Mouse (Mus musculus) embryo, embryonic 9.5 days (tissue): ENCODE measurements around the gene Alyref.

Experiments used
- DNase-seq: peaks from one replicate; pipeline ENCODE4 v3.0.0-alpha.2; 2017; ENCODE audit errors: extremely low spot score

Gene Alyref

DNA sequence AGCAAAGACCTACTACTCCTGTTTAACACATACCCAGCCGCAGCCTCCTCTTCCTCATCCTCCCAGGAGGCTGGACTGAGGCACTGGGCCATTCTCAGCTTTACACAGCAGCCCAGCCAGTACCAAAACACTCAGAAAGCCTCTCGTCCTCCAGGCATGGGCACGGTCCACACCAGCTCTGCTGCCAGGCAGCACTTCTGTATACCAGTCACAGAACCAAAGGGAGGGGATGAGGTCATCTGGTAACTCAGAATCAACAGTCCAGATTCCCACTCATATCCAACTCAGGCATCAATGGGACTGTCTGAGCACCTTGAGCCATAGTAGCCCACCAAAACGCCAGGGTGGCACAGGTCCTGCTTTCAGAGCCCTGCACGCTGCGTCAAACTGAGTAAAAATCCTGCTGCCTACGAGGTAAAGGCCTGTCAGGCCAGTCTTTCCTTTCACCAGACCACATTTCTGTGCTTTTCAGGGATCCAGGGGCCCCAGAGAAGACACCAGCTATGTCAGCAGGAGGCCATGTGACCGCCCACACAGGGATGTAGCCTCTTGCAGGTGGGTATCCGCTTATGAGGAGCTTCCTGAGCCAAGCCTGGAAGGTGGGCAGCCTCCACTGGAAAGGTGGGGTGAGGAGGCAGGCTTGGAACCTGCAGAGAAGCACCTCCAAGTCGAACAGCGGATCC, 28.8 kb upstream of the Alyref start:
- DNase-seq = no peak

DNA sequence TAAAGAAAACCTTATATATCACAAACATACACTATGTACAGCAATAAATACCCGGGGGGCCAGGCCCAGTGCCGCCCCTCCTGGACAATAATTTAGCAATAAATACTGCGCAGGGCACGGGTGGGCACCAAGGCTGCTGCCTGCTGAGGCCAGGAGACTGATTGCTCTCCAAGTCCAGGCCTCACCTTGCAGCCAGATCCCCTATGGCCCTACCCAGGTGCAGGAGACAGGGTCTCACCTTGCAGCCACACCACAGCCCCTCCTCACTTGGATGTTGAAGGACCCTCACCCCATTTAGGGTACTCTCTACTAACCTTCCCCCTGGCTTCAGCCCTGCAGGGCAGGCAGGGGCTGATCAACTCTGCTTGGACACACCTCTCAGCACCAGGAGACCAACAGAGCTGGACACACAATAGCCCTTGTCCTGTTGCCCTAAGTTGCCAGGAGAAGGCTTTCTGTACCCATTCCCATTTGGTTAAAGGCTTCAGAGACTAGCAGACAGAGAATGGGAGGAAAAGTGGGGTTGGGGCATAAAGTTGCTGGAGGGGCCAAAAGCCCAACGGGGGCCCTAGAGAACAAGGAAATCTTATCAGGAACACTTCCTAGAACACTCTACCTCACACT, 27.1 kb upstream of the Alyref start, which contains the start of gene Sirt7:
TSS of gene Sirt7 (minus strand) at position 89 of the 624 bp plus-strand sequence.
- DNase-seq = no peak

DNA sequence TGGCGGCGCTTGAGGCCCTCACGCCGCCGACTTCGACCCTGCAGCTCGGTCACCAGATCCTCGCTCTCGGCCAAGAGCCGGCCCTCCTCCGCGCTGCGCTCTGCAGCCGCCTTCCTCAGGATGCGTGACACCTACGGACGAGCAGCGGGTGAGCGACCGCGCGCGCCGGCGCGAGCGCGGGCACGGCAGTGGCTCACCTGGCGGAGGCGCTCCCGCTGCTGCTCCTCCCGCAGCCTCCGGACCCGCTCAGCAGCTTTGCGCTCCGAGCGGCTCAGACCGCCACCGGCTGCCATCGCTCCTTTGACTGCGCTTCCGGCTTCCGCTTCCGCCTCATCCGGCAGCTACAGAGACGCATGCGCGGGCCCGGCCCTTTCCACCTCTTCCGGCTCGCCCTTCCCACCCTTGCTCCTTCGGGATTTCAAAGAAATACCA, 26.5 kb upstream of the Alyref start:
- DNase-seq = peak; percentile 81

DNA sequence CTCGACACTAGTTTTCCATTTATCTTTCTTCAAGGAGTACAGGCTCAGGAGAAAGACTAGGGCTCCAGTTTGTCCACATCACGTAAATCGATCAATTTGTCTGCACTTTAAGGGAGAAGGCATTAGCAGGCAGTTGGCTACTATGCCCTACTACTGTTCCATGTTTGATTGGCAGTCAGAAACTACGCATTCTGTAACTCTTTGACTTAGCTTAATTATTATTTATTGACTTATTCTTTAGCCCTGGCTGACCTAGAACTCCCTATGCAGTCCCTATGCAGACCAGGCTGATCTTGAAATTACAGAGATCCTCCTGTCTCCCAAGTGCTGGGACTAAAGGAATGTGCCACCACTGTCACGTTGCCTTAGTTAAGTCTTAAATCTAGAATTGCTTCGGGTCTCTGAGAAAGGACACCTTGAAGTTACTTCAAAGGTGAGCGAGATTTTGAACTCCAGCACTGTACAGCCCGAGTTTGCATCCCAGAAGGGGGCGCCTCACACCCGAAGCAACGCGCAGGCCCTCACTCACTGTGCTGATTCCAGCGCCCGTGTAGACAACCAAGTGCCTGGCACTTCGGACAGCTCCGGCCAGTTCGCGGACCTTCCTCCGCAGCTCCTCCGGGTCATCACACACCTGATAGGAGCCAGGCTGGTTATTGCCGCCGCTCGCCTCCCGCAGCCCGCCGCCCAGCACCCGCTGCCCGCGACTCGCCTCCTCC, 26.0 kb upstream of the Alyref start:
- peak; percentile 65 for DNase-seq

DNA sequence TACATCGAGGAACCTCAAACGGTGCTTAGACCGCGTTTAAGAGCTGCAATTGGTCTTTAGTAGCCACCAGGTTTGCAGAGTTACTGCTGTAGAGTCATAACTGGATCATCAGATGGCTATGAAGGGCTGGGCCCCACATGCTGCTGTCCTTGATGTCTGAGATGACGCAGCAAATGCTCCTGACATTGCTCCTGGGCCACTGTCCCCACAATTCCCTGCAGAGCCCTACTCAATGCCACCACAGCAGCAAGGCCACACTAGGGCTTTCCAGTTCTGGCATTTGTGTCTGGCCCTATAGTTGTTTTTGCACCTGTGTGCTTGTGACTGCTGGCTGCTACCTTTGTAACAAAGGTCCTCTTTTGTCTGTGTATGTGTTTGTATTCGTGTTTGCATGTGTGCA, 24.6 kb upstream of the Alyref start:
- no peak for DNase-seq

DNA sequence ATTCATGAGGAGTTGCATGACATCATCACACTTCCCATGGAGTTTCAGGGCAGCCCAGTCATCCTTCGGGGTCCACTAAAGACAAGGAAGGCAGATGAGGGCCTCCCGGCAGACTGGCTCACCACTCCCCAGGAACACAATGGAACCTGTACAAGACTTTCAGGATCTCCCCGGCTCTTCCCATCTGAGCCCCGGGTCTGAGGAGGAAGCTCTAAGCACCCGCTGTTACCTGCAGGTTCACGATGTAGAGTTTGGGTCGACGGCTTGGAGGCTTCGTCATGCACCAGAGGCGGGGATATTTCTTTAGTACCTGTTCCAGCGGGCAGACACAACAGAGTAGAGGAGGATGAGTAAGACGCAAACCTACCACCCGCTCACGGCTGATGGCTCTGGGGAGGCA, 22.0 kb upstream of the Alyref start:
- no peak for DNase-seq

DNA sequence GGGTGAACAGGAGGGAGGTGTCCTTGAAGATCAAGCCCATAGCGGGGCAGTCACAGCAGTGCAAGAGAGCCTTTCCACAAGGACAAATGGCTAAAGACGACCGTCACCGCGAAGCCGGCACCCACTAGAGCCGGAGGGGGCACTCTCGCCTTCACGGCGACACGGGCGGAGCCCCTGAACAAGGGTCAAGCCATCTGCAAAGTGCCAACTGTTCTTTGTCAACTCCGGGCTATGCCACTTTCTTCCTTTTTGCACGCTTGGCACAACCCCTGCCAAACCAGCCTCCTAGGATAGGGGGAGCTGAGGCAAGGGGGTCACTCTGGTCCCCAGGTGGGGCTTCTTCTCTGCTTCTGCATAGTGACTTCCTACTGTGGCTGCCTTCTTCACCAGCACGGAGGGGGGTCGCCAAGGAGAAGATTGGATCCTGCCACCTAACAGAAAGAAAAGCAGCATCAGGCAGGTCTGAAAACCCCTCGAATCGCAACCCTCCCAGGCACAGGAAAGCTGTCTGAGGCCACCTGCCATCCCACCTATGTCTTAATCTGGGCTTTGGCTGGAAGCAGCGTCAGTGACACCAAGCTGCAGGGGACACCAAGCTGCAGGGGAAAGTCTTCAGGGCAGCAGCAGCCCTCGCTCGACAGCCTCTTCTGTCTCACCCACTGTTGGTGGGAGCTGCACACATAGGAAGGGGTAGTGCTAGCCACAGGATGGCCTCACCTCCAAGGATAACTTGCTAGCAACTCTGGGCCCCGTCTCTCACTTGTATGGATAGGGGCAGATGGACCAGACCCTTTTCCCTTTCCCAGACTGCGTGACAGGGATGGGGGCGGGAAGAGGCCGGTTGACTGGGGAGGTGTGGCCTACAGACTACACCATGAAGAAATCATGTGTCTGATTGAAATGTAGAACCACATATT, 20.7 kb upstream of the Alyref start:
- DNase-seq = no peak

DNA sequence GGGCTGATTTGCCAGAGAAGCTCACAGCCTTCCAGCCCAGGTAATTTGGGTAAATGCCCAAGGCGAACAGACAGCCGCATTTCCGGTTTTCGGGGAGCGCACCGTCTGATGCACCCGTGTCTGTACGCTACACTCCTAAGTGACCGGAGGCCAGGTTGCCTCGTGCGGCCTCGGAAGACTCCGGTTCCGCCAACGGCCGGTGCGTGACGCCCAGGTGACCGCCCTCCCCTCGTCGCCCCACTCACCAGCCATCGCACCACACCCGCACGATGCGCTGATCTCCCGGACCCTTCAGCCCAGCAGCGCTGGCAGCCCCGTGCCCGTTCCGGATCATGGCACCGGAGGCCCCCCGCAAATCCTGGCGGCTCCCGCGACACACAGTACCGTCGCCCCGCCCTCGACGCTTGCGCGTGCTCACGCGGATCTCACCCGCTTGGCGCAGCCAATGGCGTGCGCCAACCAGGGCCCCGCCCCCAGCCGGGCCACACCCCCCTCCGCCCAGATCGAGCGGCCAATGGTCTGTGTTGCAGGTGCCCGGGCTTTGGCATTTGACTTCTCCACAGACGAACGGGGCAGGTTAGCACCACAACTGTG, 19.5 kb upstream of the Alyref start, which contains the start of gene Pcyt2:
TSS of gene Pcyt2 (minus strand) at position 418 of the 594 bp plus-strand sequence.
- DNase-seq = peak; percentile 90

DNA sequence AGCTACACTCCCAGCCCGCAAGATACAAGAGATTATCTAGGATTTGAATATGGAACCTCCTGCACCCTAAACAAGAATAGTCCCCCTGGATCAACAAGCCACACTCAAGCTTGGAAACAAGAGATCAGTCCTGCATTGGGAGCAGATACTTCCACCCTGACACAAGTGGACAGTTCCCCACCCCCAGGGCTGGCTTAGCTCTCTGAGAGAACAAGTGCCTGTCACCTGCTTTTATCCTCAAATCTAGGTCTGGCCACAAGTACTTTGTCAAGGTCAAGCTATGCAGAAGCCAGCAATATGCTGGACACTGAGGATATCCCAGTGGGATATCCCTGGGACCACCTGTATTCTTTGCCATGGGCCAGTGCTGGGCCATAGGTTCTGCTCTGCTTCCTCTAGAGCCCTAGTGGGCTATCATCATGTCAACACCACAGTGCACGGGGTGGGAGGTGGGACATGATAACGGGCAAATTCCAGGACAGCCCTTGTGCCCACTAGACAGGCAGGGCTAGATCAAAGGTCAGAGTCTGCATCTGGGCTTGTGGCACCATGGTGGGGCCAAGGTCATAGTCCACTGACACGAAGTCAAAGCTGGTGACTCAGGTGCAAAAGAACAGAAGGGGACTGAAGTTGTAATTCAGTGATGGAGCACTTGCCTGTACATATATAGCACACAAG, 18.6 kb upstream of the Alyref start:
- DNase-seq = no peak

DNA sequence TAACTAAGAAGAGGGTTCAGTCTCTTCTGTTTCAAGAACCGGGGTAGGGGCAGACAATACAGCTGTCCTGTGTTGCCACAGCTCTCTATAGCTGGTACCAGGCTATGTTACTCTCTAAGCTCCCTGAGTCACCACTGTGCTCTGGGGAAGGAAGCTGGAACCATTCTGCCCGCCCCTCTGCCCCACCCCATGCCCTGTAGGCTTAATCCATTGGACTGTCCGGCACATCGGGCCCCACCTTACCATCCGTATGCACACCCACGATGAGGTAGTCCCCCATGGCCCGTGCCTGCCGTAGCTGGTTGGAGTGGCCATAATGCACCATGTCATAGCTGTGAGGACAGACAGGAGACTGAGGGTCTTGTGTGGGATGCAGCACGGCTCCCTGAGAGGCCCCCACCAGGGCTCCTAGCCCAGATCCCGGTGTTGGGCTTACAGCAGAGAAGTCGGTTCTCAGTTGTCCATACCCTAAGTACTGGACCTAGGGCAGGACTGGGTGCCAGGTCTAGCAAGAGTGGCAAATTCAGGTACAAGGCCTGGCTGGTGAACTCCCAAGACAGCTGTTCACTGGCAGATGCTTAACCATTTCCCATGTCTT, 17.5 kb upstream of the Alyref start:
- no peak for DNase-seq

DNA sequence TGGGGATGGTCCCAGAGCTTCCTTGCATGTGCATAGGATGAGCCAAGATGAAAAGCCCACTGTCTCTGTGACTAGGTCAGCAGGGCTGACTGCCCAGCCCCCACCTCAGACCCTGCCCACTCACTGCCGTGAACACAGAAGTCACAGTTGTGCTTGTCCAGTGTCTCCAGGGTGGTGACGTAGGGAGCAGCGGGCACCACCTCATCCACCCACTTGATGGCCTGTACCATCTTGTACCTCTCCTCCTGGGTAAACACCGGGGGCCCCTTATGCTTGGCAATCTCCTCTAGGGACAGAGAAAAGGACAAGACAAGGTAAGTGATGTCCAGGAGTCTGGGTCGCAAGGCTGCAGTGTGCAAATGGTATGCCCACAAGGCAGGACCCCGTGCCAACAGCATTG, 17.0 kb upstream of the Alyref start:
- no peak for DNase-seq

DNA sequence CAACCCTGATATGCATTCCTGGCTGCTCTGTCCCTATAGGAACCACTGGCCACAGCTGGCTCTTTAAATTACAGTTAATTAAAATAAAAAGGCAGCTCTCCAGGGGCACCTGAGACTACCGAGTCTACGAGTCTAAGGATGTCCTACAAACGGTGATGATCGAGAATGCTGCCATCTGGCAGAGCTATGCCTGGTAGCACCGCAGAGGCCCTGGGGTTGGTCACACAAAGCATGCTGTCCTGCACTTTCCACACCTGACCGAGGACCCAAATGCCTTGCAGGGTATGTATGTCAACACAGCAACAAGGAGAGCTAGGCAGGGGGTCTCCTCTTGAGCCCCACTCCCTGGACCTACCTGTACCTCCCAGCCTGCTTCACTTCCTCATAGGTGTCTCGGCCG, 15.8 kb upstream of the Alyref start:
- DNase-seq = no peak

DNA sequence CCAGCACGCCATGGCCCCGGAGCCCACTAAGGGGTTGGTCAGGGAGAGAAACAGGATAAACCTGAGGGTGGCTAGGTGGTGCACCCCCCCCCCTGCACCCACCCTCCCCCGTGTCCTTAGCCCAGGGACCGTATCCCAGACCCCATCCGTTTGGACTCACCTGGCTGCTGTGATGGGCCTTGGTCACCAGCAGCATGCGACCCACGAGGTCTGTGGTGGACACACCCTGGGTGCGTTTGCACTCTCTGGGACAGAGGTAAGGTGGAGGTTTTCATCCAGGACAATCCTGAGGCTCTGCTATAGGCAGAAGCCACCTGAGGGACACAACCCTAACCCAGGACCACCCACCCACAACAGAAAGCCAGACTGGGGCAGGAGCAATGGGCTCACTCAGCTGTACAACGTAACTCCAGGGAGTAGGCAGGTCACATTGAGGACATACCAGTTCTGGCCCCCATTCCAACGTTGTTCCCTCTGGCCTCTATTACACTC, 15.4 kb upstream of the Alyref start:
- DNase-seq = no peak

DNA sequence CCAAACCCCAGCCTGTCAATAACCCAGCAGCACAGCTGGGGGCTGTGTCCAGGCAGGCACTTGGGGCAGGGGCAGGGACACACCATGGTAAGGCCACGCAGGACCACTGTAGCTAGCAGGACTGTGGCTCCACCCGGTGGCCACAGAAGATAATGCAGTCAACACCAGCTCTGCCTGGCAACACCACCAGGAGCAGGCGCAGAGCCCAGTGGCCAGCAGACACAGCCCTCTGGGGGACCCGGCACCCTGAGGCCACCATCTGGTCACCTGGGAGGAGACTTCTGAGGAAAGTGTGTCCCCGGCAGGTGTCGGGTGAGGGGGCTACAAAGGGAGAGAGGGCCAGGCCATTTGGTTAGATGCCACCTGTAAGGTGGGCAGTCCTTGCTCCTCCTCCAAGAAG, 14.6 kb upstream of the Alyref start:
- peak; percentile 74 for DNase-seq

DNA sequence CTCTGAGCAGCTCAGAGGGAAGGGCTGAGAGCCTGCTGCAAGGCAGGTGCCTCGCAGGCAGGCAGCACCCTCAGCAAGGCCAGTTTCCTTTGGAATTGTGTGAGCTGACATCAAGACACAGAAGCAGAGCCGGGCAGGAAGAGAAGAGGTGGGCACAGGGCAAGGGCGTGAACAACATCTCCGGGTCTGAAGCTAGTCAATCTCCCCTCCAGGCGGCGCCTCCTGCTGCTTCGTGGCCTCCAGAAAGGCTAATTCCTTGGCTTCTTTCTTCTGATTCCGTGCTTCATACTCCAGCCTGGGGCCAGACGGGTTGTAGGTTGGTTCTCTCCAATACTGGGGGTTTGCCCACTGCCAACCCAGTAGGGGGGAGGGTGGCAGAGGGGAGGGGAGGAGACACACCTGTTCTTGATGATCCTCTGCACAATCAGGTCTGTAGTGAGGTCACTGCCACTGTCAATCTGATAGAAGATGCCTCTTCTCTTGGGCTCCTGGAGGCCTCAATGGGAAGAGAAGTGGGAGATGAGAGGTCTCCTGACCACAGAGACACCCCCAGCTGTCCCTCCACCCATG, 12.4 kb upstream of the Alyref start:
- DNase-seq = no peak

DNA sequence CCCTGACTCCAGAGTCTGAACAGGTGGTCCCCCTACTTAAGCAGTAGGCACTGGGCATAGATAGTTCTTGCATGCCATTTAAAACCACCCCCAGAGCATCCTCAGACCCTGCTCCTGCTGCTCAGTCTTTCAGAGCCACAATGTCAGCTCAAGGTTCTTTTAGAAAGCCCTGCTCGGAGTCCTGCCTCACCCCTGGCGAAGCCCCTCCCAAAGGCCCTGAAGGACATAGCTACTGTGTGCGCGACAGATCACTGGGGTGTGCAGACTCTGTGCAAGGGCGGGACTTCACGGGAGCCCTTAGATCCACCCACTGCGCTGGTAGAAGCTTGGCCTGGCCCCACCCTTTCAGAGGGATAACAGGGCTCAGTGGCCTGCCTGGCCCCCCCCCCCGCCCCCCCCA, 11.1 kb upstream of the Alyref start:
- DNase-seq = no peak

DNA sequence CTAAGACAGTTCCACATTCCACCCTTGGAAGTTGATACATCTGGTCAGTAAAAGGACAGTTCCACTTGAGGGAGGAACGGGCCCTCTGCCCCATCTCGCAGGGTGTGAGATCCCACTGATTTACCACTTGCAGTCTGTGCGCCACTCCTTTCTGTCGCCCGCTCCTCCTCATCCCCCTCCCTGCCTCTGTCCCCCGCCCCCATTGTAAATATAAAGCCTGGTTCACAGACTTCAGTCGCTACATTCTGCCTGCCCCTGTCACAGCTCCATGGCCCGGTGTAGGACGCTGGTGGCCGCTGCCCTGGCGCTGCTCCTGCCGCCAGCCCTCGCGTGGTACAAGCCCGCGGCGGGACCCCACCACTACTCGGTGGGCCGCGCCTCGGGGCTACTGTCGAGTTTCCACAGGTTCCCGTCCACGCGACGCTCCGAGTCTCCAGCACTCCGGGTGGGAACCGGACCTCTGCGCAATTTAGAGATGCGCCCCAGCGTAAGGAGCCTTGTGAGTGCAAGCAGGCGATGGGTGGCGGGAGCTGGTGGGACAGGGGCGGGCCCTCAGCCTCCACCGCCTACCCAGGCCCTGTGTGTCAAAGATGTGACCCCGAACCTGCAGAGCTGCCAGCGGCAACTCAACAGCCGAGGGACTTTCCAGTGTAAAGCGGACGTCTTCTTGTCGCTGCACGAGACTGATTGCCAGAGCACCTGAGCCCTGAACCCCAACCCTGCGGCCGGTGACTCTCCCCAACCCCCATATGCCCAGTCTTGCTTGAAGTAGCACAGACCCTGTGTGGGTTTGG, 10.3 kb upstream of the Alyref start, which contains the start of gene Npb:
TSS of gene Npb (plus strand) at position 237 of the 794 bp plus-strand sequence.
- DNase-seq = no peak

DNA sequence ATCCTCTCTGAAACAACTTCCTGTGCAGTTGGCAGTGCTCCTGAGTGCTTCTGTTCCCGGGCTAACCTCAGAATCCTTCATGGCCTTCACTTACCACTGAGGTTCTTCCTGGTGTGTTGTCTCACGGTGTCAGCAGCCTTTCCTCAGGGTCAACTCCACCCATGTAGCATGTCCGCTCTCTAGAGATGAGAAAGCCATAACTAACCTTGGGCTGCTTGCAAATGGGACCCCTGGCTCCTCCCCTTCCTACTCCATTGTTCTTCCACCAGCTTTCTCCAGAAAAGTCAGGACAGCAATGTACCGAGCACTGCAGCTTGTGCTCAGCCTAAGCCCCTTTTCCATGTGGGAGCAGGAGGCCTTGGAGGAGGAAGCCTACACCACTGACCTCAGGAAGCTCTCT, 8.6 kb upstream of the Alyref start:
- no peak for DNase-seq

DNA sequence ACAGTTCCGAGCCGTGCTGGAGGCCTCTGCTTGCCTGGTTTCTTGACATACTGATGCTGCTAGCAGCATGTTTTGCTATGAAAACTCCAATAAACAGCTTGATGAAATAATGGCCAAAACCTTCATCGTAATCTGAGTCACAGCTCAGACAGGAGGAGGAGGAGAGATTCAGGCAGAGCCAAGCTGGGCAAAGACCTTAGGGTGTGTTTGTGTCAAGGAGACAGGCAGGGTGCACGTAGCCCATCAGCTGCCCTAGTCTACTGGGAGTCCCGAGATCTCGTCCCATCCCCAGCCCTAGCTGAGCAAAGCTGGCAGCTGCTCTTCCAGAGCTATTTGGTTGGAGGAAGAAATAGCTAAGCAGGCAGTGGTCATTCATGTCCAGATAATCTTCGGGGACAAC, 7.5 kb upstream of the Alyref start:
- no peak for DNase-seq
